Mouse (Mus musculus): ENCODE data around the gene Ndufaf1. TPM values are rescaled to one million over a fixed set of nuclear protein-coding genes. Genes with fewer than 3 reads are reported as not detected.

The Ndufaf1 gene
- polyA plus RNA-seq (2015; fragmentation: Nextera tagmentation; extraction: Ambion mirVana), result 39.8 and 41.2 TPM in 2 replicates

GRCm38 (mm10) chr2:119662220-119663182, at the start of gene Ndufaf1:
Gene Ndufaf1, minus strand, starts transcription at chr2:119662827.
- Histone ChIP-seq H3K9ac (peak within 1 kb of the TSS; percentile 88), H3K36me3 (peaks cover 19% of the 10 kb centered on the region), H3K27ac (replicated peaks) (0 out of 2 replicates have a peak within 1 kb of the TSS, but pooled peaks have one; percentile 44), H3K4me2 (peak within 1 kb of the TSS; percentile 83), H3K4me3 (peak within 1 kb of the TSS; percentile 94), H3K9me3 (no peaks in the 10 kb centered on the region), H3K27me3 (no peaks in the 10 kb centered on the region), H3K4me1 (replicated peaks) (peaks cover 13% of the 10 kb centered on the region)
- peak; percentile 85 for ATAC-seq (ENCODE audit: low FRiP score, low read depth)
- 2% methylated on average over 44 of the region's 44 CpGs for WGBS

GRCm38 (mm10) chr2:119710011-119710410, 47.4 kb upstream of the Ndufaf1 start:
- H3K4me2 ChIP-seq, result no peak overlapping the region
- H3K27ac ChIP-seq (replicated peaks), result no peak overlapping the region
- 93% methylated on average over 3 of the region's 3 CpGs for WGBS
- ATAC-seq (ENCODE audit: low FRiP score, low read depth), result no peak
- H3K9me3 ChIP-seq, result no peaks in the 10 kb centered on the region
- H3K4me3 ChIP-seq, result no peak overlapping the region
- no peak overlapping the region for H3K9ac ChIP-seq
- H3K27me3 ChIP-seq, result no peaks in the 10 kb centered on the region
- no peaks in the 10 kb centered on the region for H3K4me1 ChIP-seq (replicated peaks)
- peaks cover 52% of the 10 kb centered on the region for H3K36me3 ChIP-seq

- peaks cover 51% of the 10 kb centered on the region for H3K36me3 ChIP-seq
These were observed 45.0 kb upstream of the Ndufaf1 start for GRCm38 (mm10) chr2:119707676-119708075.

GRCm38 (mm10) chr2:119703171-119703570, 40.5 kb upstream of the Ndufaf1 start:
- ATAC-seq (ENCODE audit: low FRiP score, low read depth), result no peak
- Histone ChIP-seq H3K9me3 (no peaks in the 10 kb centered on the region), H3K27me3 (no peaks in the 10 kb centered on the region), H3K4me1 (replicated peaks) (no peaks in the 10 kb centered on the region), H3K4me3 (no peak overlapping the region), H3K9ac (no peak overlapping the region), H3K4me2 (no peak overlapping the region), H3K36me3 (peaks cover 35% of the 10 kb centered on the region), H3K27ac (replicated peaks) (no peak overlapping the region)
- WGBS, result 93% methylated on average over 2 of the region's 2 CpGs

More at GRCm38 (mm10) chr2:119707676-119708075, 45.0 kb upstream of the Ndufaf1 start:
- ATAC-seq (ENCODE audit: low FRiP score, low read depth), result no peak
- Histone ChIP-seq H3K4me2 (no peak overlapping the region), H3K9ac (no peak overlapping the region), H3K9me3 (no peaks in the 10 kb centered on the region), H3K4me3 (no peak overlapping the region), H3K4me1 (replicated peaks) (no peaks in the 10 kb centered on the region), H3K27ac (replicated peaks) (no peak overlapping the region), H3K27me3 (no peaks in the 10 kb centered on the region)
- 87% methylated on average over 3 of the region's 3 CpGs for WGBS

- no peak overlapping the region for H3K4me3 ChIP-seq
- no peak overlapping the region for H3K27ac ChIP-seq (replicated peaks)
- no peak for ATAC-seq (ENCODE audit: low FRiP score, low read depth)
- no peak overlapping the region for H3K9ac ChIP-seq
- H3K27me3 ChIP-seq, result no peaks in the 10 kb centered on the region
- H3K4me1 ChIP-seq (replicated peaks), result no peaks in the 10 kb centered on the region
- no peaks in the 10 kb centered on the region for H3K9me3 ChIP-seq
- 0 out of 2 replicates have a peak, but pooled peaks cover 12% of the 10 kb centered on the region for H3K36me3 ChIP-seq
- 92% methylated on average over 3 of the region's 3 CpGs for WGBS
- H3K4me2 ChIP-seq, result no peak overlapping the region
These were observed 37.3 kb upstream of the Ndufaf1 start for GRCm38 (mm10) chr2:119699962-119700361.

GRCm38 (mm10) chr2:119698472-119698871, 35.8 kb upstream of the Ndufaf1 start:
- WGBS, result 84% methylated on average over 2 of the region's 2 CpGs
- Histone ChIP-seq H3K27ac (replicated peaks) (no peak overlapping the region), H3K4me1 (replicated peaks) (no peaks in the 10 kb centered on the region), H3K4me3 (no peak overlapping the region), H3K4me2 (no peak overlapping the region), H3K9me3 (no peaks in the 10 kb centered on the region), H3K36me3 (peaks cover 17% of the 10 kb centered on the region), H3K27me3 (no peaks in the 10 kb centered on the region), H3K9ac (no peak overlapping the region)
- no peak for ATAC-seq (ENCODE audit: low FRiP score, low read depth)

- Histone ChIP-seq H3K36me3 (peaks cover 11% of the 10 kb centered on the region), H3K27me3 (no peaks in the 10 kb centered on the region), H3K4me1 (replicated peaks) (no peaks in the 10 kb centered on the region), H3K27ac (replicated peaks) (no peak overlapping the region), H3K9ac (no peak overlapping the region), H3K4me2 (no peak overlapping the region), H3K9me3 (no peaks in the 10 kb centered on the region), H3K4me3 (no peak overlapping the region)
- 91% methylated on average over 1 of the region's 1 CpGs for WGBS
- ATAC-seq (ENCODE audit: low FRiP score, low read depth), result no peak
These were observed 33.5 kb upstream of the Ndufaf1 start for GRCm38 (mm10) chr2:119696111-119696510.

- no peak overlapping the region for H3K9ac ChIP-seq
- WGBS, result 98% methylated on average over 1 of the region's 2 CpGs
- H3K4me2 ChIP-seq, result no peak overlapping the region
- H3K4me3 ChIP-seq, result no peak overlapping the region
- no peaks in the 10 kb centered on the region for H3K27me3 ChIP-seq
- H3K9me3 ChIP-seq, result no peaks in the 10 kb centered on the region
- no peaks in the 10 kb centered on the region for H3K4me1 ChIP-seq (replicated peaks)
- H3K36me3 ChIP-seq, result peaks cover 9% of the 10 kb centered on the region
- no peak overlapping the region for H3K27ac ChIP-seq (replicated peaks)
- ATAC-seq (ENCODE audit: low FRiP score, low read depth), result no peak
These were observed 32.2 kb upstream of the Ndufaf1 start for GRCm38 (mm10) chr2:119694826-119695225.

- 82% methylated on average over 9 of the region's 9 CpGs for WGBS
- peaks cover 11% of the 10 kb centered on the region for H3K36me3 ChIP-seq
- H3K27ac ChIP-seq (replicated peaks), result no peak overlapping the region
- H3K9me3 ChIP-seq, result no peaks in the 10 kb centered on the region
- no peak overlapping the region for H3K9ac ChIP-seq
- H3K4me3 ChIP-seq, result no peak overlapping the region
- H3K4me1 ChIP-seq (replicated peaks), result no peaks in the 10 kb centered on the region
- no peaks in the 10 kb centered on the region for H3K27me3 ChIP-seq
- no peak overlapping the region for H3K4me2 ChIP-seq
- no peak for ATAC-seq (ENCODE audit: low FRiP score, low read depth)
These were observed 29.5 kb upstream of the Ndufaf1 start for GRCm38 (mm10) chr2:119692003-119692701.

GRCm38 (mm10) chr2:119683706-119684105, 21.1 kb upstream of the Ndufaf1 start:
- no peak overlapping the region for H3K27ac ChIP-seq (replicated peaks)
- 98% methylated on average over 2 of the region's 2 CpGs for WGBS

GRCm38 (mm10) chr2:119675831-119676230, 13.2 kb upstream of the Ndufaf1 start:
- peak overlapping the region; percentile 83; the same call in 1 of the 2 replicates for H3K27ac ChIP-seq (replicated peaks)
- no peaks in the 10 kb centered on the region for H3K9me3 ChIP-seq
- H3K36me3 ChIP-seq, result no peaks in the 10 kb centered on the region
- H3K9ac ChIP-seq, result peak overlapping the region; percentile 99
- no peak for ATAC-seq (ENCODE audit: low FRiP score, low read depth)
- H3K4me3 ChIP-seq, result peak overlapping the region; percentile 100
- H3K4me1 ChIP-seq (replicated peaks), result peaks cover 35% of the 10 kb centered on the region
- peak overlapping the region; percentile 96 for H3K4me2 ChIP-seq
- no peaks in the 10 kb centered on the region for H3K27me3 ChIP-seq
- 7% methylated on average over 5 of the region's 5 CpGs for WGBS

More at GRCm38 (mm10) chr2:119683706-119684105, 21.1 kb upstream of the Ndufaf1 start:
- no peak for ATAC-seq (ENCODE audit: low FRiP score, low read depth)
- Histone ChIP-seq H3K9ac (no peak overlapping the region), H3K27me3 (no peaks in the 10 kb centered on the region), H3K4me3 (no peak overlapping the region), H3K9me3 (no peaks in the 10 kb centered on the region), H3K36me3 (peaks cover 8% of the 10 kb centered on the region; the same call in 1 of the 2 replicates), H3K4me2 (no peak overlapping the region), H3K4me1 (replicated peaks) (0 out of 2 replicates have a peak, but pooled peaks cover 4% of the 10 kb centered on the region)
